Mouse (Mus musculus) layer of hippocampus, adult 11-12 months (tissue): ENCODE measurements around the gene Xpr1.

ENCODE experiments used
- DNase-seq: peaks from one replicate; pipeline ENCODE4 v3.0.0; 2022; ENCODE audit warnings: low spot score

The Xpr1 gene

GRCm38 (mm10) chr1:155416701-155417677 lies at the start of gene Xpr1:
TSS of gene Xpr1 (minus strand) at chr1:155417415.
- peak; percentile 97 for DNase-seq

GRCm38 (mm10) chr1:155463442-155463841 lies 46.2 kb upstream of the Xpr1 start:
- no peak for DNase-seq

- no peak for DNase-seq
These were observed 45.4 kb upstream of the Xpr1 start for GRCm38 (mm10) chr1:155462582-155462981.

GRCm38 (mm10) chr1:155457532-155457931 lies 40.3 kb upstream of the Xpr1 start:
- DNase-seq = no peak

DNA sequence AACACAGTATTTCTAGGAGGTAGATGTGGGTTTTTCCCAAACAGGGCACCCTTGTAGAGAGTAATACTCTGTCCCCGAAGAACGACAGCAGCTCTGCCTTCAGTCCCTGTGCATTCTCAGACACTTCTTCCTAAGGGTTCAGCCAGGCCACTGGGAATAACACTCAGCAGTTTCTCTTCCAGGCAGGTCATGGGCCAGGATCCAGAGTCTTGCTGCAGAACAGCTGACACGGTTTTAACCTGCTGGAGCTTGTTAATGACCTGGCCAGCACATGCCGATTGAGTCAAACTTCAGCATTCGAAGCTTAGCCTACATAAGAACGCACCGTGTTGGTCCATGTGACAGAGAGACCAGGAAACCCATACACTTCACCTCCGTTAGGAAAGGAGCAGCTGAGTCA lies 36.0 kb upstream of the Xpr1 start:
- DNase-seq = no peak

GRCm38 (mm10) chr1:155448932-155449331 lies 31.7 kb upstream of the Xpr1 start:
- DNase-seq = no peak

- no peak for DNase-seq
These were observed 30.1 kb upstream of the Xpr1 start for GRCm38 (mm10) chr1:155447277-155447676.

- no peak for DNase-seq
These were observed 25.9 kb upstream of the Xpr1 start for GRCm38 (mm10) chr1:155443115-155443514.

- DNase-seq = peak; percentile 50
These were observed 25.3 kb upstream of the Xpr1 start for GRCm38 (mm10) chr1:155442521-155443001.

GRCm38 (mm10) chr1:155439551-155439950 lies 22.3 kb upstream of the Xpr1 start:
- DNase-seq = no peak

DNA sequence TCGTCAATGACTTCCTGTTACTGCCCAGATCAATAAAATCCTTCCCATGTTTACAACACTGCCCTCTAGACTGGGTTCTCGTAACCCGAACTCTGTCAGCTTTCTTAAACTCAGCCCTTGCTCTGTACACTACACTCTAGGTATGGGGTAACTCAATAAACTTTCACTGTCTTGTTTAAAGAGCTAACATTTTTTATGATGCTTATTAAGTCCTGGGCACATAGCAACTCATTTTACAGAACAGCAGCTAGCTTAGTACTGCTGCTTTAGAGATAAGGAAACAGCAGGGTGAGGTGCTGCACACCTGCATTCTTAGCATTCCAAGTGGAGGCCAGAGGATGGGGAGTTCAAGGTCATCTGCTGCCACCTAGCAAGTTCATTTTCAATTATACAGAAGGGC lies 21.3 kb upstream of the Xpr1 start:
- no peak for DNase-seq

DNA sequence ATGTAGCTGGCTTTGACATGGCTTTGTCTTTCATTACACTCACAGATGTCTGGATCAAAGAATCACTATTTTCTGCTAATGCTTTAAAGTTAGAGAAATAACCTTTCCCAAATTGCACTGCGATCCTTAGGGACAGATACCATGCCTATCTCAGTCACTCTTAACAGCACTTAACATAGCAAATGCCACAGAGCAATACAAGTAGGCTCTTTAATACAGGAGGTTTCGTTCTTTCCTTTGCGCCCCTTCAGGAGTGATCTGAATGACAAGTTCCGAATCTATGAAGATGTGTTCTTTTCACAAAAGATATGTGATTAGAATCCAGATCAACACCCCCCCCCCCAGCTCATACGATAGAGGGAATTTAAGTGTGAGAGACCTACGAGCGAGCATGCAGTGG lies 12.1 kb upstream of the Xpr1 start:
- no peak for DNase-seq

DNA sequence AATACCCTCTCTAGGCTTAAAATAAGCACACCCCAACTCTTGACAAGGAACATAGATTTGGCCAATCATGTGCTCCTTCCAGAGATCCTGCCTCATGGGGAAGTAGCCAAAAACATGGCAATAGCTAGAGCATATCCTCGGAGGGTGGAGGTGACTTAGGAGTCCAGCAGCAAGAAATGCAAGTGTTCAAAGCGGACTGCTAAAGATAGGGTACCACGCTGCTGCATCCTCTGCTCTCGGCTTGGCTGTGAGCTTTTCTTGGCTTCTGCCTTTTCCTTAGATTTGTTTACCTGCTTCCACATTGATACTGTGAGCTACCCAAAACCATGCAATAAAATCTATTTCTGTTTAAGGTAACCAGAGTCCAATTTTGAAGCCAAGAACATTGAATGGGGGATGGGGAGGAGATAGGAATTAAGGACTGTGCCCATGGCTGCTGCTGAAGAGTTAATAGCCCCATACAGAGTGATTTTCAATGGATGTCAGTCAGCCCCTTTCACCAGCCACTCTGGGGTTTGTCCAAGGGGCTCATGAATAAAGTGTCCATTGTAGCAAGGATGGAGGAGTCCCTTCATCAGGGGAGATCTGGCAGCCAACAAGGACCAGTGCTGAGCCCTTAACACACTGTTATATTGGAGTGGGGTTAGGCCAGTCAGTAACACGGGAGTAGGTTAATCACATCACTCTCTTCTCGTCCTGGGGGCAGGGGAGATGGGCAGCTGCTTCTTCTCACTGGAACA lies 10.1 kb upstream of the Xpr1 start:
- no peak for DNase-seq

DNA sequence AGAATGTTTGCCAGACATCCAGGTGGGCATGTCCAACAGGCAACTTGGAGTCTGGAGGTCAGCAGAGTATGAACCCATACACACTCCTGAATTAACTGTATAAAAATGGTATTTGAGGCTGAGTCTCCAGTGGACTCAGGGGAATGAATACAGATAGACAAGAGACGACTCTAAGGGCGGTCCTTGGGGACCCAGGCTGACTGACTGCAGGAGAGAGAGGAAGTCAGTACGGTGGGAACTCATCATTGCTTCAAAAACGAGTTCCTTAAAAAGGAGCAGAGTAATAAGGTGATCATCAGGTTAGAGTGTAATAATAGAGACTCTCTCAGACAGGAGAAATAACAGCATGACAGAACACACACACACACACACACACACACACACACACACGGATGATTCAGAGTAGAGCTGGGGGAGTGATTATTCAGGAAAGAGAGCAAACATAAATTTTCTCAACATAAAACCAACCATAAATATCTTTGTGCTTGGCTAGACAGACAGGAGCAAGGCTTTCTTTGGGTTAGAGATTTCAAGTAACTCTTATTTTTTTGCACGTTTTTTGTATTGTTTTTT lies 8.6 kb upstream of the Xpr1 start:
- no peak for DNase-seq

DNA sequence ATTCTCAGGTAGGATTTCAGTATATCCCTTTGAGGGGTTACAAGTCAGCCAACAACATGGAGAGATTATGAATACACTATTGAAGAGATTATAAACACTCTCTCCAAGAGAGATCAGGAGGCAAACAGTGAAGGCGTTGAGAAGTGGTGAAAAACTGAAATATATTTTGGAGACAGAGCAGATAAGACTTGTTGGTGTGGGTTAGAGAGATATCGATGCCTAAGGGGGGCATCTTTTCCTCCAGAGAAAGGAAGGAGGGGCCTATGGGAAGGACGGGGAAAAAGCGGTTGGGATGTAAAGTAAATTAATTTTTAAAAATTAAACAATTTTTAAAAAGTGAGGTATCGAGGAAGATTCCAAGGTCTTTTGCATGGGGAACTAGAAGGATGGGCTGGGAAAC lies 8.1 kb upstream of the Xpr1 start:
- DNase-seq = no peak

- DNase-seq = no peak
These were observed 6.6 kb upstream of the Xpr1 start for GRCm38 (mm10) chr1:155423801-155424200.

DNA sequence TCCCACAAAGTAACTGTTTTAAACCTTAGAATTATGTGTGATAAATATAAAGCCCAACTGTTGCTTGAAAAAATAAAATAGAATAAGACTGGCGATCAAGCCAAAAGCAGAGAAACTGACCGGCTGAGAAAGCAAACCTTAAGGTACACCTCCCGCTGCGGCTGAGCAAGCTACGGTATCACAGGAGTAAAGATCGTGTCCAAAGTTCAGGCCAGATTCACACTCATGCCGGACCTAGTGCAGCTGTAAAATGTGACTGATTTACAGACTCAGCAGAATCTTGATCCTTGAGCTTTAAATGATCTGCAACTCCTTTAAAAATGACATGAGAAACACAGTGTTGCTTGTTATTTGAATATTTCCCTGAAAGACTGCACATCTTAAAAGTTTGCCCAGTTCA lies 4.8 kb upstream of the Xpr1 start:
- no peak for DNase-seq

DNA sequence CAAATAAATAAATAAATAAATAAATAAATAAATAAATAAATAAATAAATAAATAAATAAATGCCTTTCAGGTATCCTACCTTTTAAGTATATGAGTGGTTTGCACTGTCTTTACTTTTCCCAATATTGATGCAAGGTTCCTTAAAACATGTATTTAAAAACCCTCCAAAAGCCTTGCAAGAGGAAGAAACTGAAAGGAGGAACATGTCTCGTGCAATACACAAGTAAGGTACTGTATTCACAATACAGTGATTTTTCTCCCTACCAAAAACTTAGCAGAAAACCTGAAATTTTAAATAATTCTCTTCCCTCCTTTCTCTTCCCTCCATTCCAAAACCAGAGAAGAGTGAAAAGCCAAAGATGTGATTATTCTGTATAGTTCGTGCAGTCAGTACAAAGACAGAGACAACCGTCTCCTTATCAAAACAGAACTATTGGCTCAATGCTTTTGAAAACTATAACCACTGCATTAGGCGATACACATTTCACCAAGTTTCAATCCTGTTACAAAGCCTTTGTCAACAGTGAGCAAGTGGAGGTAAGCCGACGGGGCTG lies 991 bp downstream of the Xpr1 start:
- no peak for DNase-seq

DNA sequence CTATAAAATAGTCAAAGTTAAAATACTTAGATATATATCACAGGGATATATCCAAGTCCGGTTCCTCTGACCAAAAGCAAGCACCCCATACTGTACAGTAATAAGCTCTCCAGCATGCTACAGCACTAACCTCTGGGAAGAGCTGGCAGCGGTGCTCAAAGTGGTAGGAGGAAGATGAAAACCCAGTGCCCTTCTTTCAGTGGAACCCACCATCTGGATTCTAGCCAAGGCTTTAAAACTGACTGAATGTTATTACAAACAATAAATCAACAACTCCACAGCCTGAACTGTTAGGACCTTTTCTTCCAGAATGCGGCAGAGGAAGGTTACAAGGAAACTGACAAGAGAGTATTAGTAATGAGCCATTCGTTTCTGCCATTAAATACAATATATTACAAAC lies 1.8 kb downstream of the Xpr1 start:
- no peak for DNase-seq

GRCm38 (mm10) chr1:155412705-155413104 lies 4.5 kb downstream of the Xpr1 start:
- no peak for DNase-seq

DNA sequence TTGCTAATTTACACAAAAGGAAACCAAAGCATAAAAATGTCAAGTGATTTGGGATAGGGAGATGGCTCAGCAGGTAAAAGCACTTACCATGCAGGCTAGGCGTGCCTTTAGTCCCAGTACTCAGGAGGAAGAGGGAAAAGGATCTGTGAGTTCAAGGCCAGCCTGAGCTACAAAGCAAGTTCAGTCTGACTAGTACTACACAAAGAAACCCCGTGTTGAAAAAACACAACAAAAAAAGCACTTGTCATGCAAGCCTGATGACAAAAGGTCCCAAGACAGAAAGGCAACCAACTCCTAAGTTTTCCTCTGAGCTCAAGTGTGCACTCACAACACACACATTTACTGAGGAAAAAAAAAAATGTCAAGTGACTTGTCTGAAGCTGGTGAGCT lies 8.6 kb downstream of the Xpr1 start:
- no peak for DNase-seq
